8 mouse cellular contexts compared by ENCODE assay signal in genomic region chr9:13827406-13828086, GRCm38 (mm10). TPM values are rescaled to one million over a fixed set of nuclear protein-coding genes. Genes with fewer than 3 reads are reported as not detected.
DNase-seq lines count a peak whose midpoint lies in the region; ATAC-seq and TF ChIP-seq lines count a peak whose summit lies in the region.

Fam76b (plus strand) TSS chr9:13827716.

- peak within 1 kb of the TSS; percentile 89 for H3K27ac ChIP-seq in cortical plate, adult 2 months (ENCODE audit: insufficient read depth, low read length)

- peak; percentile 74 for ATAC-seq in activated CD4-positive, CD25-positive, alpha-beta regulatory T cell, adult 4 months

- peak; percentile 99 to 100 for DNase-seq in gastrocnemius, adult 8-10 months (ENCODE audit: low spot score in 2 of 2)
- DNase-seq in hindlimb bud, embryonic 11.5 days (ENCODE audit: extremely low spot score, low read depth, low spot score) = peak; percentile 98
- peak; percentile 98 to 100 for DNase-seq in left cerebral cortex, adult 8-10 months (ENCODE audit: low spot score in 2 of 2)
- peak; percentile 100 for DNase-seq in right cerebral cortex, postnatal 10 days (ENCODE audit: low spot score in 2 of 2)
- peak; percentile 95 for DNase-seq in urinary bladder, postnatal 25 days (ENCODE audit: low spot score)

- H3K4me1 ChIP-seq in cortical plate, adult 2 months (ENCODE audit: control insufficient read depth, insufficient read depth, low read length) = no peaks in the 10 kb centered on the region; the same call in 1 of the 2 replicates
- H3K4me1 ChIP-seq in megakaryocyte, embryonic 14.5 days = peaks cover 36% of the 10 kb centered on the region

- peak within 1 kb of the TSS; percentile 45 for H3K4me3 ChIP-seq in cortical plate, adult 2 months (ENCODE audit: insufficient read depth, low read length)
- peak within 1 kb of the TSS; percentile 99 for H3K4me3 ChIP-seq in megakaryocyte, embryonic 14.5 days (replicated peaks)

- H3K36me3 ChIP-seq in megakaryocyte, embryonic 14.5 days (replicated peaks; ENCODE audit: low read length) = peaks cover 46% of the 10 kb centered on the region

- TF ChIP-seq POLR2A in cortical plate, adult 2 months (IDR thresholded peaks at IDR 0.05; ENCODE audit: extremely low read depth, insufficient read depth, low read length) = peak; percentile 75

- no peaks in the 10 kb centered on the region for H3K9me3 ChIP-seq in megakaryocyte, embryonic 14.5 days

- H3K27me3 ChIP-seq in megakaryocyte, embryonic 14.5 days (replicated peaks) = no peaks in the 10 kb centered on the region

- no peak for TF ChIP-seq CTCF in cortical plate, adult 2 months (IDR thresholded peaks at IDR 0.05; ENCODE audit: extremely low read depth, insufficient read depth, low read length)

RNA-seq across cellular contexts. Expression of gene Fam76b, which starts in this region (rescaled TPM):
- polyA plus RNA-seq in activated CD4-positive, CD25-positive, alpha-beta regulatory T cell, adult 4 months (2017; shearing (Covaris generic)) = 10 to 100 TPM; 13.8 to 17.3 TPM
- 20.8 and 22.2 TPM in 2 replicates for polyA plus RNA-seq in cortical plate, adult 2 months (2012; rRNA removed)
- total RNA-seq in gastrocnemius, adult 8-10 months (2022) = 1 to 10 TPM; 3.2 to 5.8 (median 4.7) TPM
- total RNA-seq in left cerebral cortex, adult 8-10 months (2022) = 10 to 100 TPM; 16.1 to 22.5 (median 21.2) TPM
- polyA plus RNA-seq in megakaryocyte, embryonic 14.5 days (2012; ENCODE audit: insufficient read depth, low replicate concordance) = 2.0 and 2.7 TPM in 2 replicates

Comparison
In these comparisons a context has a peak if more than half of its experiments do, and no peak if none do; other contexts are left out.
1. Peak in every context shown above with its lines: DNase-seq, ATAC-seq, H3K4me3 ChIP-seq and H3K27ac ChIP-seq.